ENCODE assay signal across 17 mouse cellular contexts in genomic region chr12:75724621-75725324, GRCm38 (mm10). TPM values are rescaled to one million over a fixed set of nuclear protein-coding genes. Genes with fewer than 3 reads are reported as not detected.
DNase-seq lines count a peak whose midpoint lies in the region; ATAC-seq and TF ChIP-seq lines count a peak whose summit lies in the region.
"Had no signal": no experiment of that assay in that cellular context is flagged by ENCODE, and none has a peak within 500 bp of the region (broad histone marks: within the 10 kb centered on the region; RNA-seq: fewer than 3 reads in every experiment).

No protein-coding gene starts in this region.

- TF ChIP-seq CTCF in stomach, postnatal 0 days (IDR thresholded peaks at IDR 0.05; ENCODE audit: low read depth): no peak

- 86% methylated on average over 14 of the region's 14 CpGs for WGBS in stomach, embryonic 15.5 days
- WGBS in stomach, postnatal 0 days: 86% methylated on average over 14 of the region's 14 CpGs
- 45% methylated on average over 14 of the region's 14 CpGs for WGBS in liver, embryonic 15.5 days (ENCODE audit: insufficient replicate concordance)

- no peaks in the 10 kb centered on the region for H3K4me1 ChIP-seq in stomach, embryonic 15.5 days
- peaks cover 3% of the 10 kb centered on the region; the same call in 1 of the 2 replicates for H3K4me1 ChIP-seq in stomach, postnatal 0 days (replicated peaks; ENCODE audit: control insufficient read depth, insufficient read depth)
- H3K4me1 ChIP-seq in liver, embryonic 15.5 days (replicated peaks): peaks cover 58% of the 10 kb centered on the region
- H3K4me1 ChIP-seq: neural tube, embryonic 13.5 days had no signal

- H3K9ac ChIP-seq in stomach, embryonic 15.5 days: no peak overlapping the region
- H3K9ac ChIP-seq in stomach, postnatal 0 days (ENCODE audit: low read length): no peak overlapping the region
- no peak overlapping the region for H3K9ac ChIP-seq in liver, embryonic 15.5 days
- H3K9ac ChIP-seq: heart, embryonic 15.5 days; limb, embryonic 12.5 days; neural tube, embryonic 13.5 days had no signal

- H3K4me2 ChIP-seq in stomach, embryonic 15.5 days: no peak overlapping the region
- H3K4me2 ChIP-seq in stomach, postnatal 0 days (replicated peaks; ENCODE audit: low read depth): no peak overlapping the region
- peak overlapping the region; percentile 63 for H3K4me2 ChIP-seq in liver, embryonic 15.5 days
- H3K4me2 ChIP-seq: heart, embryonic 15.5 days; limb, embryonic 12.5 days; neural tube, embryonic 13.5 days had no signal

- H3K36me3 ChIP-seq in stomach, embryonic 15.5 days: no peaks in the 10 kb centered on the region
- no peaks in the 10 kb centered on the region for H3K36me3 ChIP-seq in stomach, postnatal 0 days (ENCODE audit: control insufficient read depth, insufficient read depth, low read length)
- peaks cover 26% of the 10 kb centered on the region for H3K36me3 ChIP-seq in liver, embryonic 15.5 days (replicated peaks)

- H3K27ac ChIP-seq in stomach, embryonic 15.5 days: no peak overlapping the region
- no peak overlapping the region for H3K27ac ChIP-seq in stomach, postnatal 0 days (replicated peaks)
- H3K27ac ChIP-seq in liver, embryonic 15.5 days (replicated peaks): peak overlapping the region; percentile 84
- H3K27ac ChIP-seq: heart, embryonic 15.5 days; hindbrain, embryonic 10.5 days; limb, embryonic 12.5 days; neural tube, embryonic 13.5 days had no signal

- no peaks in the 10 kb centered on the region for H3K27me3 ChIP-seq in stomach, embryonic 15.5 days (replicated peaks)
- H3K27me3 ChIP-seq in stomach, postnatal 0 days (ENCODE audit: control insufficient read depth, insufficient read depth, low read length): no peaks in the 10 kb centered on the region
- no peaks in the 10 kb centered on the region for H3K27me3 ChIP-seq in liver, embryonic 15.5 days
- H3K27me3 ChIP-seq: heart, embryonic 15.5 days; limb, embryonic 12.5 days; megakaryocyte, embryonic 14.5 days; neural tube, embryonic 13.5 days; Patski had no signal

- ATAC-seq in stomach, embryonic 15.5 days (ENCODE audit: insufficient read depth, low FRiP score, low read depth): 0 out of 2 replicates have a peak, but pooled peaks have one; percentile 33
- ATAC-seq in stomach, postnatal 0 days (ENCODE audit: low FRiP score, low TSS enrichment): no peak
- peak; percentile 86 for ATAC-seq in liver, embryonic 15.5 days (ENCODE audit: insufficient read depth)
- ATAC-seq: Patski had no signal

- no peak for DNase-seq in stomach, postnatal 0 days (ENCODE audit: low spot score)
- DNase-seq in c-Kit-positive CD71-positive TER-119-positive erythroid progenitor cells, embryonic 14.5 days (ENCODE audit: low spot score): peak; percentile 56
- no peak for DNase-seq in adrenal gland, adult 18-20 months (ENCODE audit: low spot score in 2 of 2)
- no peak for DNase-seq in kidney, postnatal 10 days
- no peak for DNase-seq in lung, postnatal 25 days (ENCODE audit: low spot score)
- DNase-seq: cerebellum, adult 9-11 months; embryo, embryonic 11 days; kidney, adult 9 months; retina, postnatal 1 day had no signal

- H3K4me3 ChIP-seq in stomach, embryonic 15.5 days (replicated peaks): no peak overlapping the region
- no peak overlapping the region for H3K4me3 ChIP-seq in stomach, postnatal 0 days (ENCODE audit: low read depth, low read length)
- peak overlapping the region; percentile 9 for H3K4me3 ChIP-seq in liver, embryonic 15.5 days (replicated peaks)
- H3K4me3 ChIP-seq: heart, embryonic 15.5 days; hindbrain, embryonic 10.5 days; limb, embryonic 12.5 days; megakaryocyte, embryonic 14.5 days; neural tube, embryonic 13.5 days had no signal

- no peak for TF ChIP-seq EP300 in stomach, postnatal 0 days (optimal IDR thresholded peaks at IDR 0.05)

- H3K9me3 ChIP-seq in stomach, embryonic 15.5 days: no peaks in the 10 kb centered on the region
- H3K9me3 ChIP-seq in stomach, postnatal 0 days (ENCODE audit: control insufficient read depth, low read length): no peaks in the 10 kb centered on the region
- no peaks in the 10 kb centered on the region for H3K9me3 ChIP-seq in liver, embryonic 15.5 days (replicated peaks)
- H3K9me3 ChIP-seq: heart, embryonic 15.5 days; hindbrain, embryonic 10.5 days; limb, embryonic 12.5 days; megakaryocyte, embryonic 14.5 days; neural tube, embryonic 13.5 days had no signal

RNA-seq across cellular contexts. Expression of gene Sgpp1, which starts 10.8 kb away (rescaled TPM):
- 21.9 and 23.4 TPM in 2 replicates for polyA plus RNA-seq in stomach, embryonic 15.5 days (2015; fragmentation: Nextera tagmentation; extraction: Ambion mirVana)
- 31.8 and 35.7 TPM in 2 replicates for polyA plus RNA-seq in stomach, postnatal 0 days (2015; fragmentation: Nextera tagmentation; extraction: Ambion mirVana)
- 13.3 and 15.6 TPM in 2 replicates for polyA plus RNA-seq in liver, embryonic 15.5 days (2015; fragmentation: Nextera tagmentation; extraction: Ambion mirVana)
- total RNA-seq in adrenal gland, adult 18-20 months (2021): 100 to 1,000 TPM in 1 of 2 experiments, 10 to 100 TPM in 1; 73.8 to 209 TPM

RNA-seq across cellular contexts. Expression of gene Wdr89, which starts 55.4 kb away (rescaled TPM):
- 10.8 and 16.8 TPM in 2 replicates for polyA plus RNA-seq in stomach, embryonic 15.5 days (2015; fragmentation: Nextera tagmentation; extraction: Ambion mirVana)
- 5.9 and 6.1 TPM in 2 replicates for polyA plus RNA-seq in stomach, postnatal 0 days (2015; fragmentation: Nextera tagmentation; extraction: Ambion mirVana)
- polyA plus RNA-seq in liver, embryonic 15.5 days (2015; fragmentation: Nextera tagmentation; extraction: Ambion mirVana): 2.7 and 3.6 TPM in 2 replicates
- total RNA-seq in adrenal gland, adult 18-20 months (2021): 1 to 10 TPM; 3.4 to 3.9 TPM
